Mouse (Mus musculus) cerebellum, adult 8-10 months (tissue): Measurements from ENCODE around the gene Phf11c.
"Not testable (repeated sequence)": the region's sequence is repeated elsewhere in the genome, so short reads cannot be mapped to it uniquely, and the experiment has no call there.

Source experiments
- DNase-seq: peaks from one replicate; pipeline ENCODE4 v3.0.0; 2022

Phf11c gene

DNA sequence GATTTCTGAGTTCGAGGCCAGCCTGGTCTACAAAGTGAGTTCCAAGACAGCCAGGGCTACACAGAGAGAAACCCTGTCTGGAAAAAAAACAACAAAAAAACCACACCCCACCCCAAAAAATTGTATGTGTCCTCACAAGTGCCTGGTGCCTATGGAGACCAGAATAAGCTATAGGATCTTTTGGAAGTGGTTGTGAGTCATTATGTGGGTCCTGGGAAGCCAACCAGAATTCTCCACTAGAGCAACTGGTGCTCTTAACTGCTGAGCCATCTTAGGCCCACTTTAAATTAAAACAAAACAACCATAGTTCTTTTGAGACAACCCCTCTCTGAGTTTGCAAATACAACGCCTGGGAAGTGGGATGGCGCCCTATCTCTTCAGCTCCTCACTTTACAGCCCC lies at the start of gene Phf11c:
Phf11c (minus strand) TSS at position 101 of the 400 bp plus-strand sequence.
- no peak for DNase-seq

DNA sequence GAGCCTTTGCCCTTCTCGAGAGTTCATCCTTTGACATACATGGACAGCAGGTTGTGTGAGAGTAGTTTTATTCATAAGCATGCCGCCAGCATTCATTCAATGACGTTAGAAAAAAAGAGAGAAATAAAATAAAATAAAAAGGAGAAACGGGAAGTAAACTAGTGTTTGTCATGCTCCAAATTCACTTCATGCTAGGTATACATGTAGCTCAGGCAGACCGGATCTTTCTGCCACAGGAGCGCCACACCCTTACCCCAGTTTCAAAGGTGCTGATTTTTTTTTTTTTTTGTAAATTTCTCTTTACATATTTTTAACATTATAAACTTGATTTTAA lies 46.3 kb upstream of the Phf11c start:
- DNase-seq: no peak

GRCm38 (mm10) chr14:59440558-59441471 lies 45.6 kb upstream of the Phf11c start, which contains the start of the genes Setdb2 and Cab39l:
Gene Setdb2 (minus strand): TSS chr14:59440884.
Gene Cab39l (plus strand): TSS chr14:59440972.
- peak; percentile 91 for DNase-seq

- DNase-seq: no peak
These were observed 44.9 kb upstream of the Phf11c start for GRCm38 (mm10) chr14:59440039-59440438.

DNA sequence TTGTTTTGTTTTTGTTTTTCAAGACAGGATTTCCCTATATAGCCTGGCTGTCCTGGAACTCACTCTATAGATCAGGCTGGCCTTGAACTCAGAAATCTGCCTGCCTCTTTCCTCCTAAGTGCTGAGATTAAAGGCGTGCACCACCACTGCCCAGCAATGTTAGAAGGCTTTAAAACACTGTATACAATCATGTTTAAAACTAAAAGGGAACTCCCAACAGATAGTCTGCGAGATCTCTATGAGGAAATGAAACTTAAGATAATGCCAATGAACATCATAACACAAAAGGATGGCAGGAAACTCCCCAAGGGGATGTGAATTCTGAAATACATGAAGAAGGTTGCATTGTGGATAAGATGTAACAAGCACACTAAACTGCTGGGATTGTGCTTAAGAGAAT lies 43.3 kb upstream of the Phf11c start:
- DNase-seq: no peak

GRCm38 (mm10) chr14:59437398-59437797 lies 42.2 kb upstream of the Phf11c start:
- no peak for DNase-seq

- no peak for DNase-seq
These were observed 40.0 kb upstream of the Phf11c start for GRCm38 (mm10) chr14:59435206-59435605.

DNA sequence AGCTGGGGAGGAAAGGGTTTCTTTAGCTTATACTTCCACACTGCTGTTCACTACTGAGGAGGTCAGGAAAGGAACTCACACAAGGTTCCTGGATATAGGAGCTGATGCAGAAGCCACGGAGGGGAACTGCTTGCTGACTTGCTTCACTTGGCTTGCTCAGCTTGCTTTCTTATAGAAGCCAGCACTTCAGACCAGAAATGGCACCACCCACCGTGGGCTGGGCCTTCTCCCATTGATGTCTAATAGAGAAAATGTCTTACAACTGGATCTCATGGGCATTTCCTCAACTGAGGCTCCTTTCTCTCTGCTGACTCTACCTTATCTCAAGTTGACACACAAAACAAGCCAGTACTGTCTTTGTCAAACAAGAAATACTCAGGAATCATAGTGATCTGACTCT lies 38.7 kb upstream of the Phf11c start:
- DNase-seq: no peak

DNA sequence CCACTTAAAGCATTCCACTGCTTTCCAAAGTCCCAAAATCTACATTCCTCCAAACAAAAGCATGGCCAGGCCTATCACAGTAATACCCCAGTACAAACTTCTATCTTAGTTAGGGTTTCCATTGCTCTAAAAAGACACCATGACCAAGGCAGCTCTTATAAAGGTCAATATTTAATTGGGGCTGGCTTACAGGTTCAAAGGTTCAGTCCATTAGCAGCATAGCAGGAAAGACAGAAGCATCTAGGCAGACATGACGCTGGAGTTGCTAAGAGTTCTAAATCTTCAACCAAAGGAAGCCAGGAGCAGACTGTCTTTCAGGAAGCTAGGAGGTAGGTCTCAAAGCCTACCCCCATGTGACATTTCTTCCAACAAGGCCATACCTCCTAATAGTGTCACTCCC lies 35.4 kb upstream of the Phf11c start:
- no peak for DNase-seq

DNA sequence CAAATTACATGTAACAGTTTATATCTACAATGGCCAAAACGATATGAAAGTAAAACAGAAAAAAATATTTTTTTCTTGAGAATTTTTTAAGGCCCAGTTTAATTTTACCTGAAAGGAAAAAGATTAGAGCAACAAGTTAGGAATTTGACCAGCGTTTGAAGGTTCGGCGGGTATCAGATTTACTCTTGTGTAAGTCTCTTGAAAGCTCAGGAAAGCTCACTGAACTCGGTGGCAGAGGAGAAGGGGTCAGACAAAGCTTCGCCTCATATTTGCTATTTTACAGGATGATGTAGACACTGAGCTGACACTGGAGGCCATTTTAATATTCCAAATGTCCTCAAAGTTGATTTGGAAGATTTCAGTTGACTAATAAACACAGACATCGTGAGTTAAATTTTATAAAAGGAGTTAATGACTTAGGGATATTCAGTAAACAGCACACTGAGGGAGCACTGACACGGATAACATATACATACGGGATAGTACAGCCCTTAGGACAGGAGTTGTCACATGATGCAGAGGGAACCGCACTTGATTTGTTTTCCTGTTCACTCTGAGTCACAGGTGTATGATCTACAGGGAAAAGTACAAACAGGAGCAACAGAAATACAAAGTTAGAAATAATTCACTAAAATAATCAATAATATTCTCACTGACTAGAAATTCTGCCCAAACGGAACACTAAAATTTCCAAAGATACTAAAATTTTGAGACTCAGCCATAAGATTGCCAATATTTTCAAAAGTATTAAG lies 27.9 kb upstream of the Phf11c start:
- no peak for DNase-seq

DNA sequence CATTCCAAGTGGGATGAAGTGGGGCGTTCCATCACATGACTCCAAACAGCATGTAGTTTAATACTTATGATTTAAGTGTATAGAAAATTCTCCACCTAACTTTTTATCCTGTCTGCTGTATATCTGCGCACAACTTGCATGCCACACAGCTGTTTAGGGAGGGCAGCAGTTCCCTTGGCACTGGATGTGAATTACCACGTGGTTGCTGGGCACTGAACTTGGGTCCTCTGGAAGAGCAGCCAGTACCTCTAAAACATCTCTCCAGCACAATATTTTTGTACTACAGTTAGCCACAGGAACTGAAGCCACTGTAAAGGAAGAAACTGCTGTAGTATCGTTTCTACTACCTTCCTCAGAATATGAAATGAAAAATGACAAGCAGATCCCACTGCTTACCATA lies 23.0 kb upstream of the Phf11c start:
- DNase-seq: no peak

GRCm38 (mm10) chr14:59414979-59415378 lies 19.8 kb upstream of the Phf11c start:
- DNase-seq: not testable (repeated sequence)

DNA sequence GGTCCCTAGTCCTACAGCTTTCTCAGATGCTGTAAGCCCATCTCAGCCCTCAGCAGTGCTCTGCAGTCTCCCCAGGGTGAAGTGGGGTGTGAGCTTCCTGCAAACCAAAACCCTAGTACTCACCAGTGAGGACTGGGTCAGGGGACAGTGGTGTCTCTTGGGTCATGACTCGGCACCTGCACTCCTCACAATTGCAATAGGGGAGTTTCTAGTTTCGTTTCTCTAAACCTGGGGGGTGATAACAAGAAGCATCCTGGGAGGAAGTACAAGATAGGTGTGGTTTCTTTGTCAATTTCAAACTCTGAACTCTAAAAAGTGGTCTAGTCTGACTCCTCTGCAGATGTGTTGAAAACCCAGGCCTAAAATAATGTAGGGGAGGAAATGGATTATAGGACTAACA lies 1.8 kb upstream of the Phf11c start:
- DNase-seq: no peak

GRCm38 (mm10) chr14:59390181-59390580 lies 5.0 kb downstream of the Phf11c start:
- not testable (repeated sequence) for DNase-seq

DNA sequence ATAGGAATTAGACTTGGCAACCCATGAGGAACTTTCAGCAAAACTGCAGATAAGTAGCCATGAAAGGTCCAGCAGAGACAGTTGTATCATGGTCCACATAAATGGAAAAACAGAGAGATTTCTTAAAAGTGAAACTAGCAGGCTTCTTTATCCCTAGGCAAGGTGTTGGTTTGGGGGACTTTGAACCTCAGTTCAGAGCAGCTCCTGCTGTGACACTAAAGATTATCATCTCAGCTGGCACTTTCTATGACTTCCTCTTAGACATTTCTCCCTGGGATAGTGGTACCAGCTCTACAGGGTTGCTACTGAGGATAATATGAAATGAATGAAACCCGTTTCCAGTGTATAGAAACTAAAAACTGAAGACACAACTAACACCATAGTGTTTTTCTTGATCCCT lies 5.6 kb downstream of the Phf11c start:
- no peak for DNase-seq

DNA sequence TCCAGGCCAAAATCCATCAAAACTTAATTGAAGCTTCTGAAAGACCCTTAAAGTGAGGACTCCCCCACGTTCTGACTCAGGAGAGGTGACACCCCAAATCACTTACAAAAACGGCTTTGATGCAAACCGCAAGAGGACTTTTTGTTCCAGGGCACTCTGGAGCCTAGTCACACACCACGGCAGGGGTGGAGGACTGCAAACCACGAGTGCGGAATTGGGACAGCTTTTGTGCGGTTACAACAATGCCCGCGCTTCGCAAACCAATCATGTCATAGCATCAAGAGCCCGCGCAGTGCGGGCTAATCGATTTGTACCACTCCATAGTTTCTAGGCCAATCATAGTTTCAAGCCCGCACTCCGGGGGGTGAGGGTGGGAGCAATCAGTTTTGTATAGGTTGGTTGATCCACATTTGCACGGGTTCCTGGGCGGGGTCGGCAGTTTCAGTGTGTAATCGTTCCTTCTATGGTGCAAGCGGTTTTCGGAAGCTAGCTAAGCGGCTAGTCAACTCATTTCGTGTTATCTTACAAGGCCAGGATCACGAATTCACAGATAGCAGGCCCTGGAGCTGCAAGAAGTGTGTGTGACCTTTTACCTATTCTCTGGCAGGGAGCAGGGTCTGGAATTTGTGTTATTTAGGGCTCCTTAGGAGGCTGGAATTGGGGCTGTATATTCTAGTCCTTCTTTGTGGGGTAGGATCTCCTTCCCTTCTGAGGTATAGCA lies 24.7 kb downstream of the Phf11c start:
- no peak for DNase-seq

GRCm38 (mm10) chr14:59366386-59367105 lies 28.6 kb downstream of the Phf11c start:
- no peak for DNase-seq

GRCm38 (mm10) chr14:59365244-59365644 lies 29.9 kb downstream of the Phf11c start, which contains the start of gene Phf11d:
Gene Phf11d (minus strand): TSS chr14:59365470.
- no peak for DNase-seq

DNA sequence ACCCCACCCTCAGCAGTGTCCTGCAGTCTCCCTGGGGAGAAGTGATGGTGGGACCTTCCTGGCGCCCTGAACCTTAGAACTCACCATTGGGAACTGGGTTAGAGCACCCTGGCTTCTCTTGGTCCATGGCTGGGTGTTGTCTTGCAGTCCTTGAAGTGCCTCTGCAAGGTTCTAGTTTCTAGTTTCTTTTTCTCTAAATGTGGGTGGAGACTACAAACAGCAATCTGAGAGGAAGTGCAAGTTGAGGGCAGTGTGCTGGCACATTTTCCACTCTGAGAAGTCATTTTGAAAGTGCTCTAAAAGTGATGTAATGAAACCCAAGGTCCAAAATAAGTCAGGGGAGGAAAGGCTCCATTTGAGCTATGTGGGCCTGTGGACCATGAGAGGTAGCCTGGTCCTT lies 54.0 kb downstream of the Phf11c start, which contains the start of gene Phf11b:
Phf11b (minus strand) TSS at position 163 of the 400 bp plus-strand sequence.
- DNase-seq: not testable (repeated sequence)

DNA sequence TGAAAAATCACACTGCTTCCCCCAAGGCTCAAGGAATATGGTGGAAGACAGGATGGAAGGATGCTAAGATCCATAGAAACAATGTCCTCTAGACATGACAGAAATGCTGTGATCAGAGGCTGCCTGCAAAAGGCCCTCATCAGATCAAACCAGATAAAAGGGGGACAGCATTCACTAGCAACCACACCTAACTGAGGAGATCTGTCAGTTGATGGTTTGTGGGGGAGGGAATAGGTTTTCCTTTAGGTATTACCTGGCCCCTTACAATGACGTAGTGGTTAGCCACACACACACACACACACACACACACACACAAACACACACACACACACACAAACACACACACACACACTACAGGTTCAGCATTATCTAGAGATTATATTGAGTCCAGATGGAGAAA lies 55.6 kb downstream of the Phf11c start:
- DNase-seq: no peak

GRCm38 (mm10) chr14:59336056-59336455 lies 59.1 kb downstream of the Phf11c start:
- DNase-seq: not testable (repeated sequence)
